Mouse (Mus musculus) embryonic stem cell, embryonic (primary cell): ENCODE data around the gene Gm28038.

ENCODE experiments used
- CTCF ChIA-PET, 4 experiments: fragments of 300-600 bp in 2 of 4; fragments of 350-600 bp in 2 of 4; sonication (Branson Sonifier 250); formaldehyde crosslinking; loops; one replicate each; lab custom pipeline; 2022; ENCODE audit warnings: inconsistent platforms in 2 of 4; lab: Charles Lee
- POLR2A ChIA-PET, 4 experiments: fragments of 300-600 bp in 2 of 4; fragments of 350-600 bp in 2 of 4; sonication (Branson Sonifier 250); formaldehyde crosslinking; loops; one replicate each; lab custom pipeline; 2022; ENCODE audit warnings: antibody characterized with exemption in 4 of 4, inconsistent platforms in 1 of 4; lab: Charles Lee

The Gm28038 gene

DNA sequence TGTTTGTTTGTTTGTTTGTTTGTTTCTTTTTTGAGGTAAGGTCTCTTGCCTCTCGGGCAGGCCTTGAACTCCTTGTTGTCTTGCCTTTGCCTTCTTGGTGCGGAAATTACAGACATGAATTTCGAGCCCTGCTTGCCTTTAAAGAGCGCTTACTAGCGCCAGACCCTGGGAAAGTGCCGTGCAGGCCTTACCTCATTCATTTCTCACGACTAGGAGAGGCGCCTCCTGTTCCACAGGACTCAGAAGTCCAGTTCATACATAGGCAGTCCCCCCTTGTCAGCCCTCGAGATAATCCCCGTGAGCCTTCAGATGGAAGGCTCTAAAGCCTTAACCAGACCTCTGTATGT, 6.2 kb downstream of the Gm28038 start:
- POLR2A ChIA-PET = interaction anchor here in 2 of 4 experiments (0.9 to 1.1 kb wide), 4 partner anchors 23 to 154 kb away, joined by 3 to 7 read pairs (median 4); partner anchors contain the start of gene Tbc1d13 (in 1 of the 2)
- CTCF ChIA-PET = no interaction called here

DNA sequence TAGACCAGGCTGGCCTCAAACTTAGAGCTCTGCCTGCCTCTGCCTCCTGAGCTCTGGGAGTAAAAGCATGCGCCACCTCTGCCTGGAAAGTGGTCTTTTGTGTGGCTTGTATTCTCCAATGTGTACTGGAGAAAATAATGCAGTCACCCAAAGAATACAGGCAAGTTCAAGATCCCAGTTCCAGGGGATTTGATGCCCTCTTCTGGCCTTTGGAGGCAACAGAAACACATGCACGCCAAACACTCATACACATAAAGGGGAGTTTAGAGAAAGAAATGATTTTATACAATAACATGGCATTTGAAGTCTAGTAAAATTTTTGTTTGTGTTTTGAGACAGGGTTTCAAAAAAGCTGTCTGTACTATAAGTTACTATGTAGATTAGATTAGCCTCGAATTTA, 18.7 kb downstream of the Gm28038 start:
- CTCF ChIA-PET = interaction anchor here in 2 of 4 experiments (1.0 to 1.7 kb wide), 3 partner anchors 9 to 61 kb away, joined by 3 to 7 read pairs (median 5); no protein-coding TSS in a partner anchor
- POLR2A ChIA-PET = interaction anchor here in 2 of 4 experiments (0.8 to 1.6 kb wide), 6 partner anchors 10 to 127 kb away, joined by 3 to 5 read pairs (median 4); no protein-coding TSS in a partner anchor

DNA sequence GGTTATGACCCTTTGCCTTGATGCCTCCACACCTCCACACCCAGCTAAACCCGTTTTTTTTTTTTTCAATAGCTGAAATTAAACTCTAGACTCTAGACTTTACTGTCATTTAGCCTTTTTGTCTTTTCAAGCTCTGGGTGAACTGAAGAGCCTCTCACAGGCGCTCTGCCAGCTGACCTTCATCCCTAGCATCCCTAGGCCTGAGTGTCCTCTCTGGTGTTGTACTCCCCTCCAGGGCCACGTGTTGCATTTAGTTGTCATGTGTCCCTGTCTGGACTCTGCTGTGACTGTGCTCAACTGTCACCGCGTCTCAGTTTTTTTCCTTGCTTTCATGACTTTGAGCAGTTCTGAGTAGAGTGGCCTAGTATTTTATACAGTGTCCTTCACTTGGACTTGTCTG, 19.1 kb downstream of the Gm28038 start:
- ChIA-PET POLR2A (interaction anchor here in 3 of 4 experiments (0.6 to 1.6 kb wide), 5 partner anchors 12 to 95 kb away, joined by 3 to 7 read pairs (median 4); partner anchors contain the start of gene Kyat1 (in 1 of the 3)), CTCF (interaction anchor here in 2 of 4 experiments (0.7 to 1.4 kb wide), 2 partner anchors 60 to 285 kb away, joined by 5 read pairs; no protein-coding TSS in a partner anchor)

DNA sequence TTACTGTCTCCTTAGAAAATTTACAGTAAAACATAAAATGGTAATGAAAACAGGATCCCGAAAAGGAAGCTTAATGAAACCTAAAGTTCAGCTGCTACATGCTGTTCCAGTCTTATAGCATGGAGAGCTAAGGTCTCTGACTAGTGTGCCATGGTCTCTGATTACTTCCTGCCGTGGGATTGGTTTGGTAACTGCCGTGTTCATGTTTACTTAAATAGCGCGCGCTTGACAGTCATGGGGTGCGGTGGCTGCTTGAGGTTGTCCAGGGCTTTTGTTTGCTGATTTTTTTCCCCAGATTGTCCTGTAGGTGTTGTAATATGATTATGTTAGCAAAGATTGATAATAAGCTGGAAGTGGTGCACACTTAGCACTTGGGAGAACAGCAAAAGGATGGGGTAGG, 25.2 kb downstream of the Gm28038 start:
- ChIA-PET POLR2A (interaction anchor here in 2 of 4 experiments (0.5 to 2.1 kb wide), 5 partner anchors 8 to 466 kb away, joined by 3 to 9 read pairs (median 3); partner anchors contain the start of gene Miga2 (in 1 of the 2)), CTCF (interaction anchor here in 2 of 4 experiments (0.5 to 0.7 kb wide), 2 partner anchors 24 to 82 kb away, joined by 4 to 5 read pairs; no protein-coding TSS in a partner anchor)

DNA sequence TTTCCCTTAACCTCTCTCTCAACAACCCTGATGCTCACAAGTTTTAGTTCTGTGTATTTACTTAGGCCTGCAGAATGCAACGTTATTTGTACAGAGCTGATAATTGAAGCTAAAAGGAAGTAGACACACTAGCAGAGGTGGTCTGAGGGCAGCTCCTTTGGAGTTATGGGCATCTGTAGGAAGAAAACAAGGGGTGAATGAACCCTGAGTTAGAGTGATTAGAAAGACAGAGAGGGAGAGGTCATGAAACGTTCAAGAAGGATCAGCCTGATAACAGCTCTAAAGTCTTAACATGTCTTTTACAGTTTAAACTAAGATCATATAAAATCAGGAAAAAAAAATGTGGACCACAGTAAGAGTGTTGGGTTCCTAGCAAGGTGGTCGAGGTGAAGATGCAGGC, 28.5 kb downstream of the Gm28038 start:
- POLR2A ChIA-PET = interaction anchor here in 2 of 4 experiments (0.7 to 1.9 kb wide), 18 partner anchors 8 to 211 kb away, joined by 3 to 8 read pairs (median 3); partner anchors contain the start of genes Dolk (in 1 of the 2), Dolpp1 (in 1 of the 2), Miga2 (in 1 of the 2) and Nup188 (in 1 of the 2)

DNA sequence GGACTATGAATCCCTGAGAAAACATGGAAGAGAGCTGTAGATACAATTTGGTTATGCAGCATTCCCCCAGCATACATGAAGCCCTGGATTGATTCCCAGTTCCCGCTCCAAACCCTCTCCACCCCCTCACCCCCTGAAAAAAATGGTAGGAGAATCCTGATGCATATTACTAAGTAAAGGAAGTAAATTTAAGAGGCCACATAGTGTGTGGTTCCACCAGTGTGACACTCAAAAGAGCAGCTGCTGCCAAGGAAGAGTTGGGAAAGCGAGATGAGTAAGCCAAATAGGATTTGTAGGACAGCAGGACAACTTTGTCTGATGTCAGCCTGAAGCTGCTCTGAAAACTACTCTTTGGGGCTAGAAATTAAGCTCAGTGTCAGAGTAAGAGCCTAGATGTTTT, 30.6 kb downstream of the Gm28038 start:
- ChIA-PET CTCF (interaction anchor here (0.6 to 1.0 kb wide), 6 partner anchors 22 to 978 kb away, joined by 3 to 9 read pairs (median 4); partner anchors contain the start of gene Pkn3 (in 1 of the 4)), POLR2A (interaction anchor here (0.6 to 2.6 kb wide), 10 partner anchors 9 to 231 kb away, joined by 3 to 17 read pairs (median 4); no protein-coding TSS in a partner anchor)

More for the DNA sequence above, 28.5 kb downstream of the Gm28038 start:
- CTCF ChIA-PET = interaction anchor here in 1 of 4 experiments (1.3 kb wide), 1 partner anchor 19 kb away, joined by 4 read pairs; no protein-coding TSS in a partner anchor

DNA sequence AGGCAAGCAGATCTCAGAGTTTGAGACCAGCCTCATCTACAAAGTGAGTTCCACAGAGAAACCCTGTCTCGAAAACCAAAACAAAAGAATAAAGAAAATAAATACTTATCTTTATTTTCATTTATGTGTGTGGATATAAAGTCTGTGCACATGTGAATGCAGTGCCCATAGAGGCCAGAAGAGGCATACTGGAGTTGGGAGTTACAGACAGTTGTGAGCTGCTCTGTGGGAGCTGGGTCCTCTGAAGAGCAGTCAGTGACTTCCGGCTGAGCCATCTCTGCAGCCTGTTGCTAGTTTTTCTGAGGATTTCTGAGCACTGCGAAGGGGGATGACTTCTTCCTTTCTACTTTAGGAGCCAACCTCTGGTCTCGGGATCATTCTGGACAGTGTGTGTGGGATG, 35.3 kb downstream of the Gm28038 start:
- POLR2A ChIA-PET = interaction anchor here in 3 of 4 experiments (0.5 to 2.8 kb wide), 15 partner anchors 9 to 240 kb away, joined by 3 to 10 read pairs (median 3); partner anchors contain the start of genes Dolpp1 (in 1 of the 3) and Endog (in 1 of the 3)
- CTCF ChIA-PET = interaction anchor here (0.5 to 1.3 kb wide), 12 partner anchors 11 to 274 kb away, joined by 3 to 7 read pairs (median 3); partner anchors contain the start of gene Miga2 (in 1 of the 4)

DNA sequence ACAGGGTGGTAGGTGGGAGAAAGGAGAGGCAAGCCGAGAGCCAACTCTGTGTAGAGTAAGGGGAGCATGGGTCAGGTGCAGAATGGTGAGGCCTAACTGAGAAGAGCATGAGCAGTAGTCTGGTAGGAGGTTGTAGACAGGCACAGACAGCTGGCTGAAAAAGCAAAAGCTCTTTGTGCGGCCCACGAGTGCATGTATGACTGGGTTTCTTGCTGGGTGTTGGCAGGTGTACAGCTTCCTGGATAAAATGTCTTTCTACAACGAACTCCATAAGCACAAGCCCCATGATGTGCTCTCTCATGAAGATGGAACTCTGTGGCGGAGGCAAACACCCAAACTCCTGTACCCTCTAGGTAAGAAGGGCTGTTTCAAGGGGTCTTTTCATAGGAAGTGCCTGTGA, 36.1 kb downstream of the Gm28038 start:
- ChIA-PET POLR2A (interaction anchor here in 2 of 4 experiments (0.9 to 2.8 kb wide), 7 partner anchors 11 to 131 kb away, joined by 3 to 10 read pairs (median 4); partner anchors contain the start of gene Dolpp1 (in 1 of the 2)), CTCF (no interaction called here)

DNA sequence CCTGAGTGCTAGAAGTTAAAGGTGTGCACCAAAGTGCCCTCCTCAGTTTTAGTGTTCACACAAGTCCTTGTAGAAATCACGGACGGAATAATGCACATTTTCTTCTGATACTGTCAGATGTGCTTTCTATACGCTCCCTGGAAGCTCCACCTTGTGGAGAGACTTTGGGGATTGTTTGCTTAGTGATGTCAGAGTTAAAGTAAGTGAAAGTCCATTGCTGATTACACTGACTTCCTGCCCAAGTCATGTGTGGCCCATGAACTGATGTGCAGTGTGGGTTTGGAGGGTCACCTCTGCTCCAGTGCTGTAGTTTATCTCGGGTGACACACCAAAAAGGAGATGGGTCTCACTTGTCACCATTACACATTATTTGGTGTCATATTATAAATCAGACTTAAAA, 38.4 kb downstream of the Gm28038 start:
- POLR2A ChIA-PET = interaction anchor here in 1 of 4 experiments (0.7 to 1.2 kb wide), 2 partner anchors 23 to 196 kb away, joined by 3 to 4 read pairs; no protein-coding TSS in a partner anchor
- CTCF ChIA-PET = no interaction called here

DNA sequence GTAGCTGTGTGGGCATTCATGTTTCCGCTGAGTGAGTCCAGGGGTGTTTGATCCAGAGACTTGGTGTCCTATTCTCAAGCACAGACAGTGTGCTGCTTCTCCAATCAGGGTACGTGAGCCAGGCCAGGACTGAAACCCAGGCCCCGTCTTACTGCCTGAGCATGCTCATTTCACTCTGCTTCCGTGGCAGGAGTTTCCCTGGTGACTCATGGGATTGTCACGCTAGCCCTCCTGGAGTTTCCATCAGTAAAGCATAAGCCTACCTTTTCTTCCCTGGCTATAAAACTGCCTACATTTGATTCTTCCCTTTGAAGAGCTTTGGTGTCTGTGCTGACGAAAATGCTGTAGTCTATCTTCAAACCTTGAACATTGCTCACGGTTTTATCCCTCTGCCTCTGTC, 42.3 kb downstream of the Gm28038 start:
- ChIA-PET POLR2A (interaction anchor here in 2 of 4 experiments (0.8 to 2.5 kb wide), 13 partner anchors 10 to 93 kb away, joined by 3 to 9 read pairs (median 4); partner anchors contain the start of genes Crat (in 1 of the 2), Dolpp1 (in 1 of the 2), Miga2 (in 1 of the 2) and Ptpa (in 1 of the 2)), CTCF (interaction anchor here in 1 of 4 experiments (0.6 kb wide), 1 partner anchor 576 kb away, joined by 3 read pairs; no protein-coding TSS in a partner anchor)

DNA sequence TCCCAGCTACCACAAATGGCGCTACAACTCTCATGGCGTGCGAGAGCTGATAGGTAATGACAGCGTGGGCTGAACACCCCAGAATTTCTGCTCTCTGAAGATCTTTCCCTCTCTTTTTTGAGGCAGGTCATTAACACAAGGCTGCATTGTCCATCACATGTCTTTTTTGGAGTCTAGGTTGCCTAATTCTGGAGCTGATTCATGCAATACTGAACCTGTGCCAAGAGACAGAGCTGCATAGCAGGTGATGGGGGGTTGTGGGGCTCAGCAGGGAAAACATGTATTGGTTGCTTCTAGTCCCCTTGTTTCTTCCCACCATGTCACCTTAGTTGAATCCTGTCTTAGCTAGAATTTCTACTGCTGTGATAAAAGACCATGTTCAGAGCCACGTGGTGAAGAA, 44.5 kb downstream of the Gm28038 start:
- ChIA-PET CTCF (no interaction called here), POLR2A (interaction anchor here in 2 of 4 experiments (0.6 to 3.1 kb wide), 6 partner anchors 9 to 97 kb away, joined by 3 to 22 read pairs (median 6); no protein-coding TSS in a partner anchor)

DNA sequence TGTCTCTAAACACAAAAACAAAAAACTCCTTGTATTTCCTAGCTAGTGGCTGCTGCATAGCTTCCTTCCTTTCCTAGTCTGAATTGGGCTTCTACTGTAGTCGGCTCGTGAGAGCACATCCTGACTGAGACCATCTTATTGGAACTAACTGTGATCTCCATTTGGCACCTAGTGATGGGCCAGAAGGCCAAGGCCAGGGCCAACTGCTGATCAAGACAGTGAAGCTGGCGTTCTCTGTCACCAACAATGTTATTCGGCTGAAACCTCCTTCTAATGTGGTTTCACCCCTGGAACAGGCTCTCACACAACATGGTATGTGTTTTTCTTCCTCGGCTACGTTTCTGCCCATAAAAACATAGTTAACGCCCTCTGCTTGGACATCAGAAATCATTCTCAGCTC, 46.4 kb downstream of the Gm28038 start:
- POLR2A ChIA-PET = interaction anchor here in 2 of 4 experiments (0.7 to 3.1 kb wide), 18 partner anchors 8 to 192 kb away, joined by 3 to 22 read pairs (median 4); partner anchors contain the start of genes Miga2 (in 2 of the 2) and Endog (in 1 of the 2)
- CTCF ChIA-PET = interaction anchor here in 1 of 4 experiments (1.5 kb wide), 1 partner anchor 9 kb away, joined by 4 read pairs; no protein-coding TSS in a partner anchor

DNA sequence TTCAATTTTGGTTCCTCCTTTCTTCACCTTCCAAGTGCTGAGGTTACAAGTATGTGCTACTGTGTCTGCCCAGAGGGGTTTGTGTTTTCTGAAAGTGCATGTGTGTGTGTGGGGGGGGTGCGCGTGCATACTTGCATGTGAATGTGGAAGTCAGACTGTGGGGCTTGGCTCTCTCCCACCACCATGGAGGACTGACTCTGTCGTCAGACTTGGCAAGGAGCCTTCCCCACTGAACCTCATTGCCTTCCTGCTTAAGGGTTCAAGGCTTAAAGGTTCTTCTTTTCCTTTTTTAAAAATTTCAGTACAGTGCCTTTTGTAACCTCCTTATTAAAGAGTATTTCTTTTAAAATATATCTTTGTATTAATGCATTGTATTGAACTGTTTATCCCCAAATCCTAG, 47.9 kb downstream of the Gm28038 start:
- ChIA-PET CTCF (no interaction called here), POLR2A (interaction anchor here in 2 of 4 experiments (0.6 to 2.6 kb wide), 7 partner anchors 15 to 255 kb away, joined by 3 to 9 read pairs (median 4); partner anchors contain the start of gene Miga2 (in 2 of the 2))

DNA sequence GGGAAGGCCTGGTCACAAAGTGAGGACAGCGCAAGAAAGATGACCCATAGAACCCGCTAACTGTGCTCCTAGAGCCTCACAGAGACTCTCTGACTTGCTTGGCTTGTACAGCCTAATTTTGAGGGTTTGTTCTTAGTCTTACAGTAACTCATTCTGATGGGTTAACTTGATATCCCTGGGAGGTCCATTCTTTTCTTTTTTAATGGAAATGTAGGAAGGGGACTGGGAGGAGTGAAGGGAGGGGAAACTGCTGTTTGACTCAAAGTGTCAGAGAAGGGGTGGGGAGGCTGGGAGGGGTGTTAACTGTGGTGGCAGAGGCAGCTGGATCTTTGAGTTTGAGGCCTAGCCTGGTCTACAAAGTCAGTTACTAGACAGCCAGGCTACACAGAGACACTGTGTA, 54.5 kb downstream of the Gm28038 start:
- CTCF ChIA-PET = interaction anchor here in 2 of 4 experiments (0.9 to 1.4 kb wide), 5 partner anchors 15 to 633 kb away, joined by 3 to 4 read pairs (median 3); no protein-coding TSS in a partner anchor
- POLR2A ChIA-PET = interaction anchor here (0.5 to 2.8 kb wide), 32 partner anchors 8 to 259 kb away, joined by 3 to 36 read pairs (median 6); partner anchors contain the start of genes Miga2 (in 2 of the 4), Endog (in 1 of the 4), Ier5l (in 1 of the 4) and Kyat1 (in 1 of the 4)

DNA sequence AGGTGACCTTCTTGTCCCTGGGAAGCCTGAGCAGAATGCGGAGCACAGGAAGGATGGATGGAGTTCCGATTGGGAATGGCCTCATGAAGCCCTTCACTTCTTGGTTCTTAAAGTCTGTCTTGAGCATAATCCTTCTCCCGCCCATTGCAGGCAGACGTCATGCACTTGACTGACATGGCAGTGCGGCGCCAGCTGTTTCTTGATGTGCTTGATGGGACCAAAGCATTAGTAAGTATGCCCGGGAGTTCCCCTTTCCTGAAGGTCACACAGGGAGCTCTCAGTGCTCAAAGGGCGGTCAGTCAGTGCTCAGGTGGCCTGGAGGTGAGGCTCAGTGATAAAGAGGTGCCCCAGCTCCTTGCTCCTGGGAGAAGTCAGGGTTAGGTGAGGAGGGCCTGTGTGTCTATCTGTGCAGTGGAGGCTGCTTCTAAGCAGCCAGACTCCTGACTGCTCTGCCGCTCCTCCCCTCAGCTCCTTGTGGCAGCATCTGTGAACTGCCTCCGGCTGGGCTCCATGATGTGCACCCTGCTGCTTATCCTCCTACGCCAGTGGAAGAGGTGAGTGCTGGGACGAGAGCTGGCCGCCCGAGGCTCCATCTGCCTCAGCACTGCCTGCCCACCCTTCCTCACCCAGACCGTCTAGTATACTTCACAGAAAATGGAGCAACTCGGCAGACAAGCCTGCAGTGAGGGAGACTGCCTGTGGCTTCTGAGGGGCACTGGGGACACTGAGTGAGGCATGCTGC, 55.5 kb downstream of the Gm28038 start:
- POLR2A ChIA-PET = interaction anchor here (0.6 to 2.8 kb wide), 49 partner anchors 10 to 977 kb away, joined by 3 to 36 read pairs (median 4); partner anchors contain the start of genes Miga2 (in 2 of the 4), Spout1 (in 2 of the 4), Endog (in 1 of the 4) and Ier5l (in 1 of the 4)

DNA sequence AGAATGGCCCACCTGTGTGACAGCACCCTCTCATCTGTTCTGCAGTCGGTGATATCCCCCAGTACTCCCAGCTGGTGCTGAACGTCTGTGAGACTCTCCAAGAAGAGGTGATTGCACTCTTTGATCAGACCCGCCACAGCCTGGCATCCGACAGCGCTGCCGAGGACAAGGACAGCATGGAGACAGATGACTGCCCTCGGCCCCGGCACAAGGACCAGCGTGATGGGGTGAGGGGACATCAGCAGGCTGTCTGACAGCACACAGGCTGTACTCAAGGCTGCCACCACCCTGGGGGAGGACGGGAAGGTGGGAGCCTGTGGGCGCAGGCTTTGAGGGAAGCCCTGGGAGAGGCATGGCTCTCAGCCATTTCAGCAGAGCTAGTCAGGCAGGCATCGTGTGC, 56.3 kb downstream of the Gm28038 start:
- ChIA-PET CTCF (interaction anchor here in 2 of 4 experiments (0.9 to 1.6 kb wide), 5 partner anchors 10 to 99 kb away, joined by 3 to 7 read pairs (median 4); partner anchors contain the start of genes Miga2 (in 1 of the 2) and Sh3glb2 (in 1 of the 2)), POLR2A (interaction anchor here in 3 of 4 experiments (0.7 to 2.8 kb wide), 21 partner anchors 9 to 421 kb away, joined by 3 to 36 read pairs (median 6); partner anchors contain the start of genes Ier5l (in 1 of the 3), Lrrc8a (in 1 of the 3), Miga2 (in 1 of the 3) and Spout1 (in 1 of the 3))

More for the DNA sequence above, 55.5 kb downstream of the Gm28038 start:
- CTCF ChIA-PET = interaction anchor here in 3 of 4 experiments (0.6 to 1.6 kb wide), 14 partner anchors 9 to 632 kb away, joined by 3 to 7 read pairs (median 4); partner anchors contain the start of genes Miga2 (in 1 of the 3) and Sh3glb2 (in 1 of the 3)

DNA sequence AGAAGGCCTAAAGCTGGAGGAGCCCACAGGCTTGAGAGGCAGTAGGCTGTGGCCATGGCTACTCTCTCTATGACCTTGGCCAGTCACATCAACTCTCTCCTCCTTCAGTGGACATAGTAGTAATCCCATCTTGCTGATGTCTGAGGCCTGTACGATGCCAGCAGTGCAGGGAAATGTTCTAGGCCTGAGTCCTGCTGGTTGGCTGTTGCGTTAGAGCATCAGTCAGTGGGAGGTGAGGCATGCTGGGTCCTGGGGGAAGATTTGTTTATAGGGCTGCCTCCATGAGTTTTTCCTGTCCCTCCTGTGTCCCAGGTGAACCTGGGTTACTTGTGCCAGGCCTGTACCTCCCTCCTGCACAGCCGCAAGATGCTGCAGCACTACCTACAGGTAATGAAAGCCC, 61.2 kb downstream of the Gm28038 start:
- CTCF ChIA-PET = interaction anchor here in 1 of 4 experiments (0.6 kb wide), 2 partner anchors 31 to 546 kb away, joined by 4 to 7 read pairs; no protein-coding TSS in a partner anchor
- POLR2A ChIA-PET = interaction anchor here in 2 of 4 experiments (0.7 to 2.3 kb wide), 4 partner anchors 15 to 33 kb away, joined by 3 to 15 read pairs (median 6); partner anchors contain the start of gene Miga2 (in 1 of the 2)
